Mouse (Mus musculus) ovary, adult 2 months (tissue): Measurements from ENCODE around the gene Rpusd4. TPM values are rescaled to one million over a fixed set of nuclear protein-coding genes. Genes with fewer than 3 reads are reported as not detected.

Source experiments
- polyA plus RNA-seq: library from polyadenylated mRNA; depleted of rRNA; stranded (reverse); fragments of >200 nt; gene quantifications from 2 replicates; pipeline ENCODE4 v1.2.3, GENCODE M21; 2012; rRNA removed

Rpusd4 gene
- polyA plus RNA-seq, result 7.4 and 9.9 TPM in 2 replicates

DNA sequence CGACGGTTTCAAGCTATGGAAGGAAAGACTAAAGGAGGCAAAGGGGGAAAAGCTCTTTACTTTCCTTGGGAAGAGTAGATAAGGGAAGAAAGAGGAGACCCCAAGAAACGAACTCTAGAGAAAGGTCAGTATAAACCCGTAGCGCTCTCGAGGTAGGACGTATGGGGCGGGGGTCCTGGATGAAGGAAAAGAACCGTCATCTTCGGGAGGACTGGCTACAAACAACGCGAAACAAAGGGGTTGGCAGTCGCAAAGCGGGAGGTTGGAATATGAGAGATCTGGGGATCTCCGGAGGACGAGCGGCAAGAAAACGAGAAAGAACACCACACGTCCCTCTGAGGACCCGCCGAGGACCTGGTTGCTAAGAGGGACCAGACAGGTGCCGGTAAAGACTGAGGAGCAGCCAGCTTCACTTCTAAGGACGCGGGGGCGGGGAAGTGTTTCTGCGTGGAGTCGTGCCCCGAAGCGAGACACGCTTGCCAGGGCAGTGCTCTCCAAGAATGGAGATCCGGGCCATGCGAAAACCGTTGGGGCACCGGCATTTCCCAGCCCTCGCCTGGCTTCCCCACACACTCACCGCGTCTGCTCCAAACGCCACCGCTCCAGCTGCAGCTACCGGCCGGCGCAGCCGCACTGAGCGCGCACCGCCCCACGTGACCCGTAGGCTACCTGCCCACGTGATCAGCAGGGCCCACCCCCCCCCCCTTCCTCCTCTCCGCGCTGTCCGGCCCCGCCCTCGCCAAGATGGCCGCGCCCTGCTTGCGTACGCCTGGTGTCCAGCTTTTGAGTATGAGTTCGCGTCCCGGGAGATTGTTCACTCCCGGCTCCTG lies at the start of gene Rpusd4, which contains the start of gene Fam118b:
Gene Rpusd4, plus strand, starts transcription at position 720 of the 830 bp plus-strand sequence.
Gene Fam118b, minus strand, starts transcription at position 660 of the 830 bp plus-strand sequence.

Other genes with a start within 250 kb of the Rpusd4 start
- 39.0 and 40.3 TPM in 2 replicates for gene St3gal4, start 148.6 kb upstream of the Rpusd4 start, polyA plus RNA-seq
- gene Dcps, start 91.8 kb upstream of the Rpusd4 start, polyA plus RNA-seq, result 40.2 and 52.9 TPM in 2 replicates
- 69.6 and 78.6 TPM in 2 replicates for gene Srpr, start 67.7 kb upstream of the Rpusd4 start, polyA plus RNA-seq
- 23.7 and 26.3 TPM in 2 replicates for gene Tirap, start 67.6 kb upstream of the Rpusd4 start, polyA plus RNA-seq
- gene Foxred1, start 56.8 kb upstream of the Rpusd4 start, polyA plus RNA-seq, result 18.7 and 20.0 TPM in 2 replicates
- 7.3 and 15.1 TPM in 2 replicates for gene Fam118b, start 60 bp upstream of the Rpusd4 start, polyA plus RNA-seq
- 12.6 and 16.5 TPM in 2 replicates for gene Cdon, start 153.3 kb downstream of the Rpusd4 start, polyA plus RNA-seq